Mouse (Mus musculus) naive thymus-derived CD4-positive, alpha-beta T cell, adult 2 months (primary cell): ENCODE results near the gene Pdzd4.
A peak's percentile ranks its signal among the peaks of the same experiment; 100 is the strongest.

Source experiments
- DNase-seq: peaks from one replicate; pipeline ENCODE4 v3.0.0-alpha.2; 2011; ENCODE audit warnings: low read depth

Gene Pdzd4

DNA sequence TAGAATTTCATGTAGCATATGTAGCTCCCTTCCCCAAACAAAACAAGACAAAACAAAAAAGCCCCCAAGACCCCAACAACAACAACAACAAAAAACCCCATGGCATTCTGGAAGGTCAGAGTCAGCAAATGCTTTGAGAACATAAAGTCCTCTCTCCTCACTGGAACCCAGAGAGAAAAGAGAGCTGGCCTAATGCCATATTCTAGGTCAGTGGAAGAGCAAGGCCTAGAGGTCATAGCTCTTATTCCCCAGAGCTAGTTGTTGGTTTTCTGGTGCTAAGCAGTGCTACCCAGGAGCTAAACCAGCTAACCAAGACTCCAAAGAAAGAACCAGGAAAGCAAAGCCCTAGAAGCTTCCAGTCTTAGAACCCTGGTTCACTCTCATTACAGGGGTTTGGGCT lies 39.1 kb downstream of the Pdzd4 start:
- DNase-seq, result no peak

DNA sequence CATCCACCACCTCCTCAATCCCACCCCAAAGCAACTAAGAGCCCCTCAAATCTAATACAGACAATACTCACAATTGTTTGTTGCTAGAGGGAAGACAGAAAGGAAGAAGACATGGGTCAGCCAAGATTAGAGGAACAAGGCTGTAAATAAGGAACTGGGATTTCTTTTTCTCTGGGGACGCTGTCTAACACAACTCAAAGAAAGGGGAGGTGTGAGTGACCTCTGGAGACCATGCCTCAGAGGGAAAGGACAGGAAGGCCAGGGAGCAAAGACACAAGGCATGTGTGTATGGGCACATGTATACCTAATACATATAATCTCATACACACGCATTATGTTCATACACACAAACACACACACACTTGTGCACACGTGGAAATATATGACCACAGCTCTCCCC lies 42.5 kb downstream of the Pdzd4 start:
- DNase-seq, result no peak

DNA sequence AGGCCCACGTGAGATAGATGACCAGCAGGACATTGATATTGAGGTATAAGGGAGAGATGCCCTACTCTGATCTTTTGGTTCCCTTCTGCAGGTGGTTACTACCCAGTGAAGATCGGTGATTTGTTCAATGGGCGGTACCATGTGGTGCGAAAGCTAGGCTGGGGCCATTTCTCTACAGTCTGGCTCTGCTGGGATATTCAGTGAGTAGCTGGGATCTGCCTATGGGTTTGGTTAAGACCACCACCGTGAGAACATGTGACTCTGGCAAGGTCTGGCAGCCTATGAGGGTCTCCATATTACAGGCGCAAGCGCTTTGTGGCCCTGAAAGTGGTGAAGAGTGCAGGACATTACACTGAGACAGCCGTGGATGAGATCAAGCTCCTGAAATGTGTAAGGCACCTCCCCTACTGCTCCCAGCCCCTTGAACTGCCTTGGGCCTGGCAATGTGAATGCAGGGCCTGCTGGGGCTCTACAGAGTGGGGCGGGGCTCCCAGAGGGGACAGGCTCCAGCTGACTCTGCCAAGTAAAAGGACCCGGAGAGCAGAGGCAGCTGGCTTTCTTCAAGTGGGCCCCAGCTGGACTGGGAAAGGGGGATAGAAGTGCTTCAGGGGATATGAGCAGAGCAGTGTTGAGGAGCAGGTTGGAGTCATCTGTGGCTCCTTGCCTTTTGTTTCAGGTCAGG lies 49.8 kb downstream of the Pdzd4 start:
- DNase-seq, result no peak

DNA sequence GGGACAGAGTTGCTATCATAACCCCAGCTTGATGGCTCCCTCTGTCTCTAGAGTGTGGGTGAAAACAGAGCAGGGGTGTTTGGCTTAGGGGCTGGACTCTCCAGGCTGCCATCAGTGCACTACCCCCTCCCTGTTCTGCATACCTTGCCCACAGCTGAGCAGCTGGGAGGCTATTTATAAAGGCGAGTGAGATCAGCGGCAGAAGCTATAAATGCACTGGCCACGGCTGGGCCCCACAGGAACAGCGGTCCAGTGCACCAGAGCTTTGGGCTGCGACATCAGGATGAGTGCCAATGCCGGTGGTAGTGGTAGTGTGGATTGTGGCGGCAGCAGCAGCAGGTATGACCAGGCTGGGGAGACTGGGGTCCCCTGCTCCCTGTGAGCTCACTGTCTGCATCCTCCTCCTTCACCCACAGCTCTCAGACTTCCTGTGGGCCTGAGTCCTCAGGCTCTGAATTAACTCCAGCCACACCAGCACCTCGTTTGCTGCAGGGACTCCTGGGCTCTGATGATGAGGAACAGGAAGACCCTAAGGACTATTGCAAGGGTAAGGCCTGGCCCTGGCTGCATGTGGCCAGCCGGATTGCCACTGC lies 50.5 kb downstream of the Pdzd4 start, which contains the start of gene Srpk3:
Gene Srpk3 (plus strand): TSS at position 238 of the 593 bp plus-strand sequence.
- DNase-seq, result no peak

DNA sequence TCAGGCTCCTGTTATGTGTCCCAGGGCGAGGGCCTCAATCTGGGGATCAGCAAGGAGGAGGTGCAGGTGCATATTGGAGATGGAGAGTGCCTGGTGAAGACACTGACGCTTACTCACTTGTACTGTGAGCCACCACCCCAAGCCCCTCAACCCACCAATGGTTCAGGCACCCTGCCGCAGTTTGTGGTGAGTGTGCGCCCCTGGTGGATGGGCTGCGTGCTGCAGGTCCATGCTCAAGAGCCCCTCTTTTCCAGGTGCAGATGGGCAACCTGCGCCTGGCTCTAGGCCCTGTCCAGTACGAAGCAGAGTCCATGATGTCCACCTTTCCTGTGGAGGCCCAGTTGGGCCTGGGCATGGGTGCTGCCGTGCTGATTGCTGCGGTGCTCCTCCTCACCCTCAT lies 57.5 kb downstream of the Pdzd4 start:
- peak; percentile 16 for DNase-seq

DNA sequence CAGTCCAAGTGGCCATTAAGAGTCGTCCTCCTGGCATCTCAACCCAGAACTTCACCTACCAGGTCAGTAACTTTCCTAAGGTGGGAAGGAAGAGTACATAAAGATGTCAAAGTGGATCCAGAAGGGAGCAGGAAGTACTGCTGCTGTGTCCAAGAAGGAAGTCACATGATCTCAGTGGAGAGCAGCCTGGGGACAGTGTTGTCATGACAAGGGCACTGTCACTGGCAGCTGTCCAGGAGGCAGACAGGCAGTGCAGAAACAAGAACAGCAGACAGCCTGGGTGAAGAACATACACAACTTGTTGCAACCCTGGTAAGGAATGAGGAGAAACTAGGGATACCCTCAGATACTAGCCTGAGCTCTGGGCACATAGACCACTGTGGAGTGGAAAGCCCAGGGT lies 59.5 kb downstream of the Pdzd4 start:
- no peak for DNase-seq

DNA sequence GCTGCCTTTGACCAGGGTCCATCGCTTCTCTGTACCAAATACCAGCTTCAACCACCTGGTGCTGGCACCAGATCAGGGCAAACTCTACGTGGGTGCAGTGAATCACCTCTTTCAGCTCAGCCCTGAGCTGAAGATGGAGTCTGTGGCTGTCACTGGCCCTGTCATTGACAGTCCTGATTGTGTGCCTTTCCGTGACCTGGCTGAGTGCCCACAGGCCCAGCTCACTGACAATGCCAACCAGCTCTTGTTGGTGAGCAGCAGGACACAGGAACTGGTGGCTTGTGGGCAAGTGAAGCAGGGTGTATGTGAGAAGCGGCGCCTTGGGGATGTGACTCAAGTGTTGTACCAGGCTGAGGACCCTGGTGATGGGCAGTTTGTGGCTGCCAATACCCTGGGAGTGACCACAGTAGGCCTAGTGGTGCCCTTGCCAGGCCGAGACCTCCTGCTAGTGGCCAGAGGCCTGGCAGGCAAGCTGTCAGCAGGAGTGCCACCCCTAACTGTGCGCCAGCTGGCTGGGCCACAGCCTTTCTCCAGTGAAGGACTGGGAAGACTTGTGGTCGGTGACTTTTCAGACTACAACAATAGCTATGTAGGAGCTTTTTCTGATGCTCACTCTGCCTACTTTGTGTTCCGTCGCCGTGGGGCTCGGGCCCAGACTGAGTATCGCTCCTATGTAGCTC lies 66.0 kb downstream of the Pdzd4 start:
- DNase-seq, result no peak

DNA sequence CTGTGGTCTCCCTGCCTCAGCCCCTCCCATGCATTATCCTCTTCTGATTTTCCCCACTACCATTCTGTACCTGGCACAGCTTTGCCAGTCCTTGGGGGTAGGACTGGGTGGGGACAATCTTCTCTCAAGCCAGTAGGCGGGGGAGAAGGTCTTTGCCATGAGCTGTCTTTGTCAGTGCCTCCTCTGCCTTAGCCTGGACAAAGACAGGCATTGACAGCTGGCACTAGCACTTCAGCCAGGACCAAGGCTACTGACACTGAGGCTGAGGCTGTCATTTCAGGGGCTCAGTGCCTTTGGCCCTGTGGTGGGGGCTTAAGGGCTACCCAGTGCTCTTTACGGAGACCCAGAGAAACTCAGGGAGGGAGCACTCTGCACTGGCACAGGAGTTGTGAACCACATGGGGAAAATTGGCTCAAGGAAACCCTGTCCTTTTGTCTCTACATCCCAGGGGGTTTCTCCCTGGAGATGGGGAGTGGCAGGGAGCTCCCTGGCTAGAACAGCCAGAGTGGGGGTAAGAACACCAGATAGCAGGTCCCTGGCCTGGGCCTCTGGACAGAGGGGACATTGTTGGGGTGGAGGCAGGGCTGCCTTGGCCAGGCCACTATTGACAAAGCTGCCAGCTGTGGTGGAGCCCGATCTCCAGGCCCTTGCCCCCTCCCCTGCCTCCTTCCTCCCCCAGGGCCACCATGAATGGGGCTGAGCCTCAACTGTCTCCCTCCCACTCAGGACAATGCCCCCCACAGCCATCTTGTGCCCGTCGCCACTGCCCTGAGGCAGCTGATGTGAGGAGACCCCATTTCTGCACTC lies 68.2 kb downstream of the Pdzd4 start, which contains the start of gene Plxnb3:
Gene Plxnb3 (plus strand): TSS at position 757 of the 807 bp plus-strand sequence.
- no peak for DNase-seq

DNA sequence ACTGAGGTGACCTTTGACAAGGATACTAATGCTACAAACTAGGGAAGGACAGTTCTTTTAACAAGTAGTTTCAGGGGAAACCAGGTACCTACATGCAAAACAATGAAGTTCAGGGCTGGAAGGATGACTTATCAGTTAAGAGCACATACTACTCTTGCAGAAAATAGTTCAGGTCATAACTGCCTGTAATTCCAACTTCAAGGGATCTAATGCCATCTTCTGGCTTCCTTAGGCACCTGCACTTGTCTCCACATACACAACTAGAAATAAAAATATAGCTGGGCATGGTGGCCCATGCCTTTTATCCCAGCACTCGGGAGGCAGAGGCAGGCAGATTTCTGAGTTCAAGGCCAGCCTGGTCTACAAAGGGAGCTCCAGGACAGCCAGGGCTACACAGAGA lies 75.8 kb downstream of the Pdzd4 start:
- no peak for DNase-seq

DNA sequence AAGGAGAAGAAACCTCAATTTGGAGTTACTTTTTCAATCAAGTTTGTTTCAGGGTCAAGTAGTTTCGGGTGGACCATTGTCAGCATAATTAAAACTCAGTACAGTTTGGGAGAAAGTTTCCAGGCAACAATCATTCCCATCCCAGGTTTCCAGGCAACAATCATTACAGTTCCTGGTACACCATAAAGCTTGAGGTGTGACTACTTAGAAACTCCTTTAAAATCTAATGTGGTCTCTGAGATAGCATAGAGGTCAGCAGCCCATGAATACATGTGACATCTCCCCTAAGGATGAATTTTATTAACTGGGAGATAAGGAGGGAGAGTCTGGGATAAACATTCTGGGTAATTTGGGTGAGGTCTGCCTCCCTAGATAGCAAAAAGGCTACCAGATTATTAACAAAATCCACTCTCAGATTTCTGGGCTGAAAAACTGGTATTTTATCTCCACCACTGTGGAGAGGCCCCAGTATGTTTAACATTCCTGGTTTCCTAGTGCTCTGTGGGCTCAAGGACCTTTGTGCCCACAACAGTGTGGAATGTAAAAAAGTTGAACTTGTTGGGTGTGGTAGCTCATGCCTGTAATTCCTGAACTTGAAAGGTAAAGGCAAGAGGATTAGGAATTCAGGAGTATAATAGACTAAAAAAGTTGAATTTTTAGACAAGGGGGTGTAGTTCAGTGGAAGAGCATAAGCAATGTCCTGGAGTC lies 79.8 kb downstream of the Pdzd4 start:
- no peak for DNase-seq
